Mouse (Mus musculus) limb, embryonic 14.5 days (tissue): ENCODE data around the gene Tada3. TPM values are rescaled to one million over a fixed set of nuclear protein-coding genes. Genes with fewer than 3 reads are reported as not detected.

ENCODE experiments used
- ATAC-seq: fragments of 200-750 bp; cut with Nextera tagmentation; 2 replicates; pipeline ENCODE4 v1.8.0; 2017; ENCODE audit warnings: low read depth, moderate number of reproducible peaks, moderate TSS enrichment; ENCODE audit not compliant: low FRiP score
- DNase-seq: peaks from one replicate; pipeline ENCODE4 v3.0.0-alpha.2; 2015; ENCODE audit warnings: low spot score
- H3K27ac ChIP-seq: fragments of 300-500 bp; sonication (generic); replicated peaks from 2 replicates; pipeline ENCODE4 v1.5.1; 2014; ENCODE audit warnings: low read depth, mild to moderate bottlenecking, low read length, moderate library complexity, mixed read lengths
- H3K27me3 ChIP-seq: fragments of 300-500 bp; sonication (generic); 2 replicates; pipeline ENCODE4 v1.6.1; 2014; ENCODE audit warnings: low read length, mixed read lengths; ENCODE audit not compliant: control insufficient read depth, insufficient read depth
- H3K36me3 ChIP-seq: fragments of 300-500 bp; sonication (generic); 2 replicates; pipeline ENCODE4 v1.6.1; 2014; ENCODE audit warnings: mild to moderate bottlenecking, low read length, moderate library complexity, mixed read lengths; ENCODE audit not compliant: control insufficient read depth, insufficient read depth
- H3K4me1 ChIP-seq: fragments of 300-500 bp; sonication (generic); 2 replicates; pipeline ENCODE4 v1.6.1; 2014; ENCODE audit warnings: antibody characterized with exemption, low read length, mixed read lengths; ENCODE audit not compliant: control insufficient read depth, insufficient read depth
- H3K4me2 ChIP-seq: fragments of 300-500 bp; sonication (generic); replicated peaks from 2 replicates; pipeline ENCODE4 v1.6.1; 2014; ENCODE audit warnings: low read depth, mild to moderate bottlenecking, low read length, moderate library complexity; ENCODE audit not compliant: severe bottlenecking
- H3K4me3 ChIP-seq: fragments of 300-500 bp; sonication (generic); replicated peaks from 2 replicates; pipeline ENCODE4 v1.5.1; 2014; ENCODE audit warnings: low read length
- H3K9ac ChIP-seq: fragments of 300-500 bp; sonication (generic); 2 replicates; pipeline ENCODE4 v1.6.1; 2014; ENCODE audit warnings: mild to moderate bottlenecking, low read depth, low read length, moderate library complexity; ENCODE audit not compliant: severe bottlenecking
- H3K9me3 ChIP-seq: fragments of 300-500 bp; sonication (generic); 2 replicates; pipeline ENCODE4 v1.6.1; 2016; ENCODE audit warnings: low read length; ENCODE audit not compliant: control insufficient read depth
- POLR2A ChIP-seq: fragments of 200-500 bp; IDR thresholded peaks from 2 replicates; pipeline ENCODE4 v1.8.0; 2012; ENCODE audit warnings: inconsistent platforms, mild to moderate bottlenecking, moderate library complexity, borderline replicate concordance; ENCODE audit not compliant: insufficient read depth, insufficient read length; ENCODE audit errors: extremely low read depth
- WGBS: fragments of 180-500 bp; shearing (Covaris S2); extraction: QIAGEN DNeasy Blood & Tissue Kit; methylation state at CpG from one replicate; pipeline ENCODE4 v1.1.7; 2014; 5-methylcytosine and 5-hydroxymethylcytosine counted together
- polyA plus RNA-seq, 2 experiments: library from polyadenylated mRNA; depleted of rRNA in 1 of 2; stranded (reverse) in 1 of 2; unstranded in 1 of 2; fragments of >200 nt; fragmentation: Nextera tagmentation in 1 of 2; extraction: Ambion mirVana in 1 of 2; gene quantifications; 2 replicates each; pipeline versions ENCODE4 v1.2.1 to v1.2.3; 2012 to 2014

Gene Tada3
- polyA plus RNA-seq, 2 experiments, result 39.5 to 43.9 TPM

DNA sequence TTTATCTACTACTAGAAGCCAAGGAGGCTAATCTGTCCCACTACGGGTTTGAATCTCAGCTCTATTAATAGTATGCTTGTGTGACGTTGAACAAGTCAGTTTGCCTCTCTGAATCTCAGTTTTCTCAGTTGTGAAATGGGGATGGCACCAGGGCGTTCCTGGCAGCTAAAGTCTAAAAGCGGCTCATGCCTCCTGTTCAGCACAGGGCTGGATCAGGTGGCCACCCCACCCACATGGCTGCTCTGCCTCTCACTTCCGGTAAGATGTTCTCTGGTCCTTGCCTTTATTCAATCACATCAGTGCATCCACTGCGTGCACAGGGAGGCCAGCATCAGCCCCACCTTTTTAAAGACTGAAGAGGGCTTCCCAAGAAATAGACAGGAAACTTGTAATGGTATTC is 27.8 kb upstream of the Tada3 start:
- Histone ChIP-seq H3K9ac (no peak overlapping the region), H3K27me3 (no peaks in the 10 kb centered on the region), H3K4me3 (no peak overlapping the region), H3K4me1 (no peaks in the 10 kb centered on the region), H3K36me3 (0 out of 2 replicates have a peak, but pooled peaks cover 7% of the 10 kb centered on the region), H3K9me3 (no peaks in the 10 kb centered on the region), H3K27ac (no peak overlapping the region), H3K4me2 (no peak overlapping the region)
- ATAC-seq (no peak), DNase-seq (no peak)
- TF ChIP-seq POLR2A, result no peak
- 83% methylated on average over 6 of the region's 6 CpGs for WGBS

DNA sequence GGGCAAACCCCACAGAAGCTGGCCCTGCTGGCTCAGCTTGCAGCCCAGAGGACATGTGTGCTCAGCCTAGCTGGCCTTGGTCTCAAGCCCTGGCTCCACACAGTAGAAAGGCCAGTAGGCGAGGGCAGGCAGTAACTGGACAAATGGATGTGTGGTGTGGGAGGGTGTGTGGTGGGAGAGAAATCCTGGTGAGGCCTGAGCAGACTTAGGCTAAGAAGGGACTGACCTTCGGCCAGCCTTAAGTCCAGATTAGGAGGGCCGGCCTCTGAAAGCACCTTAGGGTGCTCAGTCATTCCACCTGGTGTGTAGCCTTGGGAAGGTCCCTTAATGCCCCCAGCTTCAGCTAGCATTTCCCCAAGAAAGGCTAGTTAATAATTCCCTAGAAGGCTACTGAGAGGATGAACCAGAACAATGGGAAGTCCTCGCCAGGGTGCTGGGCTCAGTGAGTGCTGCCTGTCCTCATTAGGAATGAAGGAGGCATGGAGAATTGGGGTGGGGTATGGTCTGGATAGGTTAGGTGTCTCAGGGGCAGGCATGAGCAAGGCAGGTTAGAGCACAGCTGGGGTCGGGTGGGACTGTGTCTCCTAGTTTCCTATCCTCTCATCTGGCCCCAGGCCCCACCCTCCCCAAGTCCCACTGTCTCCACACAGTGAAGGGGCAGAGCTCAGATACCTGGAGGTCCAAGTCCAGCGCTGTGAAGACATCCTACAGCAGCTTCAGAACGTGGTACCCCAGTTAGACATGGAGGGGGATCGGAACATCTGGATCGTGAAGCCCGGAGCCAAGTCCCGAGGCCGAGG is 27.2 kb upstream of the Tada3 start:
- Histone ChIP-seq H3K9me3 (no peaks in the 10 kb centered on the region), H3K4me3 (no peak overlapping the region), H3K27ac (no peak overlapping the region), H3K36me3 (0 out of 2 replicates have a peak, but pooled peaks cover 7% of the 10 kb centered on the region), H3K27me3 (no peaks in the 10 kb centered on the region), H3K4me1 (no peaks in the 10 kb centered on the region), H3K9ac (no peak overlapping the region), H3K4me2 (no peak overlapping the region)
- no peak for TF ChIP-seq POLR2A
- 82% methylated on average over 12 of the region's 12 CpGs for WGBS
- no peak for ATAC-seq
- DNase-seq, result no peak

DNA sequence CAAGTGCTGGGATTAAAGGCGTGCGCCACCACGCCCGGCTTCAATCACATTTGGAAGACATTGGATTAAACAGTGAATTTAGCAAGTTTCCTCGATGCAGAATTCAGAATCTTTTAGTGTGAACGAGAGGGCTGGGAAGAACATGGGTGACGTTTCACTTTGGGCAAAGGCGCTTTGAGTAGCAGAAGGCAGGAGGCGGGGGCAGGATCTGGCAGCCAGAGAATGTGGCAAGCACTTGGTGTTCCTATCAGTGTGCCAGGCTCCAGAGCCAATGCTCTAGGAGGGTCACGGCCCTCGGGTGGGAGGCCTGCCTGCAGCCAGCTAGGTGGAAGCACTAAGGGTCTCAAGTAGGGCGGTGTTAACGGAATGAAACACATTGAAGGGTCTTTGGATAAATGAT is 24.4 kb upstream of the Tada3 start:
- no peaks in the 10 kb centered on the region for H3K9me3 ChIP-seq
- no peak for ATAC-seq
- WGBS, result 94% methylated on average over 13 of the region's 13 CpGs

DNA sequence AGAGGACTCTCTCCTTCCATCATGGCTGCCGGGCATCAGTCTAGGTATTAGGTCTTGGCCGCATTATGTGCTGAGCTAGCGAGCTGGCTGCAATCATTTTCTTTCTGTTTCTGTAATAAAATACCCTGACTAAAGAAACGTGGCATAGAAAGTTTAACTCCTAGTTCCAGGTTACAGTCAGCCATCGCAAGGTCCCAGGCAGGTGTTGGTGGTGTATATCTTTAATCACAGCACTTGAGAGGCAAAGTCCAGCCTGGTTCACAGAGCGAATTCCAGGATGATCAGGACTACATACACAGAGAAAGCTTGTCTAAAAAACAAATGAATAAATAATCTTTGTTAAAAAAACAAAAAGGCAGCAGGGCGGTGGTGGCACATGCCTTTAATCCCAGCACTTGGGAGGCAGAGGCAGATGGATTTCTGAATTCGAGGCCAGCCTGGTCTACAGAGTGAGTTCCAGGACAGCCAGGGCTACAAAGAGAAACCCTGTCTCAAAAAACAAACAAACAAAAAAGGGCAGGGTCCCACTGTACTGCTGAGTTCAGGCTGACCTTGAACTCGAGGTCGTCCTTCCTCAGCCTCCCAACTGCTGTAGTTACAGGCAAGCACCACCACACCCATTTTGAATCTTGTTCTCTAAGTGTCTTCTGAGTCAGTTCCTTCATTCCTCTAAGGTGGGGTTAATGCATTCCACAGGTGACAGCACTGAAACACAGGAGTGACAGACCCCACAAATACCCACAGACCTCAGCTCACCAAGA is 18.8 kb upstream of the Tada3 start:
- Histone ChIP-seq H3K9ac (no peak overlapping the region), H3K27ac (no peak overlapping the region), H3K4me2 (no peak overlapping the region), H3K4me1 (no peaks in the 10 kb centered on the region), H3K27me3 (no peaks in the 10 kb centered on the region), H3K4me3 (no peak overlapping the region), H3K9me3 (no peaks in the 10 kb centered on the region), H3K36me3 (0 out of 2 replicates have a peak, but pooled peaks cover 7% of the 10 kb centered on the region)
- no peak for TF ChIP-seq POLR2A
- no peak for DNase-seq
- WGBS, result 84% methylated on average over 10 of the region's 10 CpGs
- no peak for ATAC-seq

More for the DNA sequence above, 24.4 kb upstream of the Tada3 start:
- Histone ChIP-seq H3K4me2 (no peak overlapping the region), H3K9ac (no peak overlapping the region), H3K36me3 (0 out of 2 replicates have a peak, but pooled peaks cover 2% of the 10 kb centered on the region), H3K4me1 (no peaks in the 10 kb centered on the region), H3K27me3 (no peaks in the 10 kb centered on the region), H3K4me3 (no peak overlapping the region), H3K27ac (no peak overlapping the region)
- TF ChIP-seq POLR2A, result no peak
- DNase-seq, result no peak

DNA sequence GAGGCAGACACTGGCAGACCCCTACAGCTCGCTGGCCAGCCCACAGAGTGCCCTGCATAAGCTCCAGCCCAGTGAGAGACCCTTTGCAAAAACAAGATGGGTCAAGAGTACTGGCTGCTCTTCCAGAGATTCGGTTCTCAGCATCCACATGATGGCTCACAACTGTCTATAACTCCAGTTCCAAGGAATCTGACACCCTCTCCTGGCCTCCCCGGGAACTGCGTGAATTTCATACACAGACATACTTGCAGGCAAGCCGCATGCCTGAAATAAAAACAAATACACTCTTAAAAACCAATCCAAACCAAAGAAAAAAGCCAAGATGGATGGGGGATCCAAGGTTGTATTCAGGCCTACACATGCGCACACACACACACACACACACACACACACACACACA is 17.8 kb upstream of the Tada3 start:
- WGBS, result 95% methylated on average over 6 of the region's 6 CpGs
- DNase-seq (no peak), ATAC-seq (no peak)
- Histone ChIP-seq H3K9me3 (no peaks in the 10 kb centered on the region), H3K27ac (no peak overlapping the region), H3K4me3 (no peak overlapping the region), H3K36me3 (peaks cover 15% of the 10 kb centered on the region), H3K9ac (no peak overlapping the region), H3K4me2 (no peak overlapping the region), H3K27me3 (no peaks in the 10 kb centered on the region), H3K4me1 (no peaks in the 10 kb centered on the region)
- TF ChIP-seq POLR2A, result no peak
